Mouse (Mus musculus): ENCODE data around the gene Ifna5.

DNA sequence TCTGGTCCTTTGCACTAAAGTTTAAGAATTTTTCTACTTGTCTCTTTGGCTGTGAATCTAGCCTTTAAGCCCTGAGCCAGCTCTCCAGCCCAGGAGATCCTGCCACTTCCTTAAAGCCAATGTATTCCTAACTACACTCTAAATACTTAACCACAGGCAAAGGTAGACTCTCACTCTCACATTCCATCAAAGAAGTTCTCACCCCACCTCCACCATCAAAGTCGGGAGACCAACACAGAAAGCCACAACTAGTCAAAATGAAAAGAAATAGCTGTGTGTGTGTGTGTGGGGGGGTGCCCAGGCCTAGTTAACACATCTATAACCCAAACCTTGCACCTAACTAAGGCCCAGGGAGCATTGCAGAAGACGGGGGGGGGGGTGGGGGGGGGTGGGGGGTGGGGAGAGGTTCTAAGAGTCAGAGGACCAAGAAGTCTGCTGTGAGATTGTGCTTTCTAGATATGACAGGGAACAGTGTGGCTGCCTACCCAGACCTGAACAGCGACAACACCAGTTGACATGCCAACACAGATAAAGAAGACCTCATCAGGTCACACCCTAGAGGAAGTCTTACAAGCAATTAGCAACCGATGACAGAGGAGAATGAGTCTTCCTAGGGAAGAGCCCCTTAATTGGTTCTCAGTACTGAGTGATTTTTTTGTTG lies 40.2 kb downstream of the Ifna5 start:
- TF ChIP-seq CTCF (IDR thresholded peaks at IDR 0.05; ENCODE audit: borderline replicate concordance, control insufficient read depth, extremely low read depth, insufficient read depth, low read length, poor library complexity) (no peak), POLR2A (IDR thresholded peaks at IDR 0.05; ENCODE audit: control insufficient read depth, extremely low read depth, insufficient read depth, low read length, poor library complexity) (no peak)
